Mouse (Mus musculus) CH12F3 (cell line): ENCODE data around the gene Ccdc38.

Source experiments
- in situ Hi-C: fragments of 300-500 bp; cut with MboI; formaldehyde crosslinking; loops from 2 replicates; pipeline ENCODE4 v1.14.3; 2020; ENCODE audit warnings: low sequenced_read_pairs

The Ccdc38 gene

GRCm38 (mm10) chr10:93540431-93541210, at the start of gene Ccdc38:
Gene Ccdc38 (plus strand): TSS chr10:93540632.
- in situ Hi-C loops = no loop called here

- in situ Hi-C loops = no loop called here
Observed at GRCm38 (mm10) chr10:93500864-93501263, 39.6 kb upstream of the Ccdc38 start.

DNA sequence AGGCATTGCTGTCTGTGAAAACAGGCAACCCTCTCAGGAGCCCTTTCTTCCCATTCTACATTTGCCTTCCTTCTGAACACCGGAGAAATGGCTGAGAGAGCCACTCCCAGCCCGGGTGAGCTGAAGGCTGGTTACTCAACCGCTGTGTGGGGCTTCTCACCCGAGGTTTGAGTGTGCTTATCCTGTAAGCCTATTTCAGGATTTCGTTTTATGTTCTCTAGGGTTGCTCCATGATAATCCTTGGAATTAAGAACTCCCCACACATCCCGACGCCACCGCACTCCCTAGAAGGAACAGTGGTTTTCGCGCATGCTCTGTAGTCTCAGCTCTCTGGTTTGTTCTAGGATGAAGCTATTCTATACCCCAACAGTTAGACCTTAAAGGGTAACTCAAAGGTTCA, 39.1 kb upstream of the Ccdc38 start:
- in situ Hi-C loops = no loop called here

GRCm38 (mm10) chr10:93508383-93508970, 32.0 kb upstream of the Ccdc38 start:
- in situ Hi-C loops = no loop called here

DNA sequence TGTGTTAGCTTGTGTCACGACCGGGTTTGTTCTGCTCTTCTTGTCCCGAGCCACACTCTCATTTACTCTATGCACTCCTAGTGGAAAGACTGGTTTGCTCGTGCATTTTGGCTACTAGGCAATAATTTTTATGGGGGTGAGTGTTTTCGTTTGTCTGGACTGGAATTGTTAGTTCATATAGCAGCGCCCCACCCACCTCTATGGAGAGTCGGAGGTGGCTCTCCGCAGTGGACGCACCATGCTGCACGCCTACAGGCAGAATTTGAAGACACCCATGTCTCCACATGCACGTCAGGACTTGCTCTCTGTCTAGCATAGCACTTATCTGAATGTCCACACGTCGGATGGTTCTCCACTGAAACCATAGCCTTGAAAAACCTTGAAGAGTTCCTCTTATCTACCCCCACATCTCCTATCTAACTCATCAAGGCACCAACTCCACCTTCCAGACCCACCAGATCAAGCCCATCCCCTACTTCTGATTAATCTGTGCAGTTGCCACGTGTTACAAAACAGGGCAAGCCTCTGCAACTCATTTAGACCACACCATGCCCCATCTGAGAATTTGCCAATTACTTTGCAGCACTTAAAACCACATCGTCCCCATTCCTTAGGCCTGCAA, 30.8 kb upstream of the Ccdc38 start:
- in situ Hi-C loops = no loop called here

DNA sequence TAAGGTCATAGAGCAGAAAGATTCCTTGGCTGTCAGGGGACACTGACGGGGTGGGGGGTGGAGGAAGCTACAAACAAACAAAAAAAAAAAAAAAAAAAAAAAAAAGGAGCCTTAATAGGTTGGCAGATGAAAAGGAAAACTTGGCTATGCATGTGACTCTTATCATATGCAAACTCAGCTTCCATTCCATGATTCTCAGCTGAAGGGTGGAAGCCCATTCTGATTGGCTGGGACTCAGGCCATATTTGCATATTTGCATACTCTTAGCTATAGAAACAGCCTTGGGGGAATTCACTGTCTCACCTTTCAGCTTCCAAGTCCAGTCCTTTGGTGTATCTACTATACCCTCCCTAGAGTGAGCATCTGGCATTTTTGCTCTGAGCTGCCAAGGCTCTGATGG, 25.0 kb upstream of the Ccdc38 start:
- in situ Hi-C loops = no loop called here

- in situ Hi-C loops = no loop called here
Observed at GRCm38 (mm10) chr10:93515927-93516326, 24.5 kb upstream of the Ccdc38 start.

DNA sequence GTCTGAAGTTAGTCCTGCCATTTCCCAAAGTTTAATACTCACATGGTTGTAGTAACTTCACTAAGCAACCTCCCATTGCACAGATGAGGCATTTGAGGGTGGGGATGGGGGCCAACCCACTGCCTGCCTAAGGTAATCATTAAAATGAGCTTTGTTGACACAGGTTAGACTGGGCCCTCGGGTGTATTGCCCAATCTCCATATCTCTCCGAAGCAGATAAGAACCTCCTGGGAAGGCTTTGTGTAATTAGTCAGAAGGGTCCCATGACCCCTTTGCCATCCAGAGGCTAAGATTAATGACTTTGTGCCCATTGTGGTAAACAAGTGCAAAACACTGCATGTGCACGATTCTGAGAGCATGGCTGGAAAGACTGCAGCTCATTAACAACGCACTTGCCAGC, 22.7 kb upstream of the Ccdc38 start:
- in situ Hi-C loops = no loop called here

- in situ Hi-C loops = no loop called here
Observed at GRCm38 (mm10) chr10:93518186-93518585, 22.2 kb upstream of the Ccdc38 start.

DNA sequence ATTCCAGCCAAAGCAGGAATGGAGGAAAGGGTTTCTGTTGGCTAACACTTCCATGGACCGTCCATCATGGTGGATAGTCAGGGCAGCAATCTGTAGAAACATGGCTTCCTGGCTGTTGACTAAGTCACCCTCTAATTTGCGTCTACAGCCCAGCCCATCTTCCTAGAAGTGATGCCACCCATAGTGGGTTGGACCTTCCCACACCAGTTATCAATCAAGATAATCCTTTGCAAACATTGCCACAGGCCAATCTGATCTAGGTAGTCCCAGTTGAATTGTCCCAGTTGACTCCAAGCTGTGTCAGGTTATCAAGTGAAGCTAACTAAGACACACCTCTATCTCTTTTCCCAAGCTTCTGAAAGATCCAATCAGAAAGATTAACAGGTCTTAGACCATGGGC, 21.8 kb upstream of the Ccdc38 start:
- in situ Hi-C loops = no loop called here

GRCm38 (mm10) chr10:93519159-93519558, 21.3 kb upstream of the Ccdc38 start:
- in situ Hi-C loops = no loop called here

- in situ Hi-C loops = no loop called here
Observed at GRCm38 (mm10) chr10:93519756-93520155, 20.7 kb upstream of the Ccdc38 start.

- in situ Hi-C loops = no loop called here
Observed at GRCm38 (mm10) chr10:93520994-93521393, 19.4 kb upstream of the Ccdc38 start.

DNA sequence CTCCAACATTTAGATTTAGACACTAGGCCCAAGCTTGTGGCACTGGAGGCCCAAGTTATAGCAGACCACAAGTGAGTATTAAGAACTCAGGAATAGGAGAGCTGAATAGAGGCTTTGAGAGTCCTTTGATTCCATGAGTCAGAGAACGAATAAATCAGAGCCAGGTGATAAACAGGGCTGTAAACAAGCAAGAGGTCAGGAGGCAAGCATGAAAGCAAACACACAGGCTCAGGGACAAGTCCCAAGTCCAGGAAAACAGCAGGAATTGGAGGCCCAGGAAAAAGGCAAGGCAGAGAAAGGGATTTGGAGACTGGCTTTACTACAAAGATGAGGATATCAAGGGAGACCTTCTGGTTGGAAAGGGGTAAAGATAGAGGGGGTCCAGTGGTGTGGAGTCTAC, 15.1 kb upstream of the Ccdc38 start:
- in situ Hi-C loops = no loop called here

GRCm38 (mm10) chr10:93538287-93538686, 2.1 kb upstream of the Ccdc38 start:
- in situ Hi-C loops = no loop called here

DNA sequence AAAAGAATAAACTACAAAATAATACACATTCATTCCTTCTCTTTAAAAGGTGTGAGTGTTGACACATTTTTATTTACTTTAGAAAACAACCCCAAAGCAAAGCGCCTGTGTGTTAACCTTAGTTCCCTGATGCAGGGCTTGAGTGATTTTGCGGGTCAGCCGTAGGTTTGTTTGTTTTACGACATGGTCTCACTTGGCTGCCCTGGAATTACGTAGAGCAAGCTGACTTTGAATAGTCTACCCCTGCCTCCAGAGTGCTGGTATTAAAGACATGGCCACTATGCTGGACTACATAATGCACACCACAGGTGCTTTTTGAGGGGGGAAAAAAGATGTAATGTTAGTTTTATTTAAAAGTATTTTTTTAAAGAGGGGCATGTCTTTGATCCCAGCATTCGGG, 1.6 kb upstream of the Ccdc38 start:
- in situ Hi-C loops = no loop called here

DNA sequence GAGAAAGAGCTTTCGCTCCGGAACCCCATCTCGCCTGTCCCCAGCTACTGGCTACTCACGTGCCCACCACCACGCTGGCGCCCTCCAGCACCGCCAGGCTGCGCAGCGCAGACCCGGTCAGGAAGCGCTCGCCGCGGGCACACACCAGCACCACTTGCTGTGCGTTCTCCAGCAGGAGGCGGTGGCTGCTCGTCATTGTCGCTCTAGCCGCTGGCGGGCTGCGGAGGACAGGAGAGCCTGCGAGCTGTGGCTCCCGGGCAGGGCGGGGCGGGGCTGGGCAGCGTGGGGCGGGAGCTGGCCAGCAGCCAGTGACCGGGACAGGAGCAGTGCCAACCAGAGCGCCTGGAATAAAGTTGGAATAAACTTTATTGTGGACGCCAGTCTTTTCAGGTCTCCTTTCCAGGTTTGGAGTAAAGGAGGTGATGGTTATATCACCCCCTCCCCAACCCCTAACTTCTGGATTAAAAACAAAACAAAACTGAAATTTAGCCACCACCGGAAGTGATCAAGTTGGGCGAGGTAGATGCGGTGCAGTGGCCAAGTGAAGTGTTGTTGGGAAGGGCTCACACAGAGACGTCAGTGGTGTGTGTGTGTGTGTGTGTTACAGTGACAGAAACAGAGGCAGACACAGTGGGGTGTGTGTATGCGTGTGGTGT, 529 bp upstream of the Ccdc38 start, which contains the start of gene Amdhd1:
Amdhd1 (minus strand) TSS at position 259 of the 656 bp plus-strand sequence.
- in situ Hi-C loops = no loop called here

DNA sequence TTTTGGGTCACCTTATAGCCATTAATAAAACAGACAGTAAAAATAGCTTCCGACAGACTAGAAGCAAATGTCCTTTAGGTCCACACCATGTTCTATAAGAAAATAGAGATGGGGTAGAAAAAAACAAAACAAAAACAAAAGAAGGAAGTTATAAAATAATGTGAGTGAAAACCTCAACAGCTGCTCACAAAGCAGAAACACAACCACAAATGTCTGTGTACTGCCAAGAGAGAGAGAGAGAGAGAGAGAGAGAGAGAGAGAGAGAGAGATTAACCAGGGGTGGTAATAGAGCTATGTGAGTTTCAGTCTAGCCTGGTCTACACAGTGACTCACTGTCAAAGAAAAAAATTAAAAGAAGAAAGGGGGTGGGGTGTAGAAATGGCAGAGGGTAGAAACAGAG, 1.2 kb downstream of the Ccdc38 start:
- in situ Hi-C loops = no loop called here

DNA sequence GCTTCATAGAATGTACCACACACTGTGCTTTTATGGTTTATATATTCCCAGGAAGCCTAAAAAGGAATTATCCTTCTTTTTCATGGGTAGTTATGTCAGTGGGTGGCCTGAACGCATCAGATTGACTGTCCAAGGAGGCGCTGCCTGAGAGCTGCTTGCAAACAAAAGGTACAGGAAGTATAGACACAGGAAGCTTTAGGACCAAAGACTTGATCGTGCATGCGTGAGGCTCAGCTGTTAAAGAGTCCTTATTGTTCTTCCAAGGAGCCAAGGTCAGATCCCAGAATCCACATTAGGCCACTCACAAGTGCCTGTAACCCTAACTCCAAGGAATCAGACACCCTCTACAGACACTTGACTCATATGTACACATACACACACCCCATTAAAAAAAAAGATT, 1.9 kb downstream of the Ccdc38 start:
- in situ Hi-C loops = no loop called here

- in situ Hi-C loops = no loop called here
Observed at GRCm38 (mm10) chr10:93543176-93543575, 2.7 kb downstream of the Ccdc38 start.

DNA sequence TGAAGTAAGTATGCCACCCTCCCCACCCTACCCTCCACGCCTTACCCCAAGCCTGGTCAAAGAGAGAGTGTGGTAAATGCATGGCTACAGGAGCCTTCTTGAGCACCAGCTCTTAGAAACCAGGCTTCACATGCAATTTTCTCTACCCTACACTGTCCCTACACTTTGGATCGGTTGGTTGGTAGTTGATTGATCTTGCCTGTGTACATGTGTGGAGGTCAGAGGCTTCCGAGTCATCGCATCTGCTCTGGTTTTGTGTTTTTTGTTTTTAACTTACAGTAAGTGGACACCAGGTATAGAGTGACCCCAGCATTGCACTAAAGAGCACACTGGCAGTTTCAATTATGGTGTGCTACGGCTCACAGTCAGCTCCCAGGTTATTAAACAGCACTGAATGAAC, 3.7 kb downstream of the Ccdc38 start:
- in situ Hi-C loops = no loop called here
